Mouse (Mus musculus) E14TG2a.4 (cell line): ENCODE measurements around the gene Gm21987.

Experiments used
- CTCF ChIP-seq: conservative IDR thresholded peaks from 2 replicates; pipeline ENCODE4 v1.5.1; 2014; ENCODE audit warnings: low read length
- POU5F1 ChIP-seq: IDR thresholded peaks from 2 replicates; pipeline ENCODE4 v1.6.1; 2014; ENCODE audit warnings: low read length, borderline replicate concordance

GRCm38 (mm10) chr16:38399076-38399475, 52.2 kb downstream of the Gm21987 start:
- TF ChIP-seq CTCF: no peak
- TF ChIP-seq POU5F1: no peak
